Mouse (Mus musculus) olfactory bulb, adult 2 months (tissue): ENCODE results near the gene Tusc2.

Experiments used
- CTCF ChIP-seq: fragments of 200-500 bp; IDR thresholded peaks from 2 replicates; pipeline ENCODE4 v1.5.1; 2012; ENCODE audit warnings: low read depth, mild to moderate bottlenecking, low read length, moderate library complexity; ENCODE audit not compliant: insufficient read depth
- POLR2A ChIP-seq: fragments of 200-500 bp; IDR thresholded peaks from 2 replicates; pipeline ENCODE4 v1.6.1; 2012; ENCODE audit warnings: mild to moderate bottlenecking, low read depth, low read length, moderate library complexity; ENCODE audit not compliant: insufficient read depth

GRCm38 (mm10) chr9:107575579-107576356 is 12.7 kb downstream of the Tusc2 start:
- no peak for TF ChIP-seq CTCF
- no peak for TF ChIP-seq POLR2A
